Mouse (Mus musculus) liver, postnatal 0 days (tissue): ENCODE measurements around the gene Zfp827.

Experiments used
- CTCF ChIP-seq: sonication (generic); IDR thresholded peaks from 2 replicates; pipeline ENCODE4 v1.5.1; 2016; ENCODE audit warnings: antibody characterized with exemption, low read depth
- EP300 ChIP-seq: IDR thresholded peaks from 2 replicates; pipeline ENCODE4 v1.6.1; 2016; ENCODE audit warnings: antibody characterized with exemption, low read depth, mild to moderate bottlenecking

DNA sequence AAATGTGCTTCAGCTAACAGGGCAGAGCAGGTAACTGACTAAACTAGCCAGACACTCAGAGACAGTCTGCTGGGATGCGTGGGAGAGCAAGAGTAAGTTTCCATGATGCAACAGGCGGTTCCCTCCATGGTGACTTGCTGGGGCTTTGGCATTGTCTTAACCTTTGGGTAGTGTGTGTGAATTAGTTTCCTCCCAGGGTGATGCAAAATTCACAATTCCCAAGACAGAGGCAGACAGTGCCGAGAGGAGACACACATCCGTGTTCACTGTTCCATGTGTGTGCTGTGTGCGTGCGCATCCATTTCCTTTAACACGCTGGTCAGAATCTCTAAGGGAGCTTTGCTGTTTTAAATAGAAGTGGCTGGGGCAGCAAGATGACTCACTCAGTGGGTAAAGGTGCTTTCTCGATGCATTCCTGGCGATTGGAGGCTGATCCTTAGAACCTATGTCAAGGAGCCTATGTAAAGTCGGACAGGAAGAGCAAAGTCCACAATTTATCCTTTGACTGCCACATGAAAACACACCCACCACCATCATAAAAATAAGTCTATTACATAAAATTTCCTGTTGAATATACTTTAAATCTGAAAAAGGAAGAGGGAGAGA is 127.4 kb downstream of the Zfp827 start:
- TF ChIP-seq EP300 (no peak), CTCF (no peak)
